Mouse (Mus musculus): ENCODE measurements around the gene Gramd1b. TPM values are rescaled to one million over a fixed set of nuclear protein-coding genes. Genes with fewer than 3 reads are reported as not detected.
A peak's percentile ranks its signal among the peaks of the same experiment; 100 is the strongest.
"Not testable (repeated sequence)": the region's sequence is repeated elsewhere in the genome, so short reads cannot be mapped to it uniquely, and the experiment has no call there.

Gene Gramd1b
- total RNA-seq, 2 experiments from 2014 or later = 15.9 to 30.2 TPM

- intact Hi-C loops (cut with DNase I; ENCODE audit: low total_unique reads) = no loop called here
- DNase-seq = no peak
Observed at GRCm38 (mm10) chr9:40522156-40522555, 9.0 kb downstream of the Gramd1b start.

DNA sequence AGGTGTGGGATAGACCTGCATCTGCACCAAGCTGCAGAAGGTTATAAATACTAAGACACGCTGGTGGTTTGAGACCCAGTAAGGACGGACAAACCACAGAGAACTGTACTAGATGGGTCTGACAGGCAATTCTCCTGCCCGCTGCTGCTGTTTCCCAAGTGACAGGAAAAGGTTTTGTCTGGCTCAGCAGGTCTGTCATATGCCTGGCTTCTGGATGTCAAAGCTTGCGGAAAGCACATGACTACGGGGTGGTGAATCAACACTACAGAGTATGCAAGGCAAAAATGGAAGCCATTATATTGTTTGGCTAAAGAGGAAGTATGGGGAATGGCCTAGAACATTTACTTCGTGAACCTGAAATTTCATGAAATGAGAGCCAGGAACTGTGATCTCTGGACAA lies 10.1 kb downstream of the Gramd1b start:
- no peak for DNase-seq
- intact Hi-C loops (cut with DNase I; ENCODE audit: low total_unique reads) = no loop called here

DNA sequence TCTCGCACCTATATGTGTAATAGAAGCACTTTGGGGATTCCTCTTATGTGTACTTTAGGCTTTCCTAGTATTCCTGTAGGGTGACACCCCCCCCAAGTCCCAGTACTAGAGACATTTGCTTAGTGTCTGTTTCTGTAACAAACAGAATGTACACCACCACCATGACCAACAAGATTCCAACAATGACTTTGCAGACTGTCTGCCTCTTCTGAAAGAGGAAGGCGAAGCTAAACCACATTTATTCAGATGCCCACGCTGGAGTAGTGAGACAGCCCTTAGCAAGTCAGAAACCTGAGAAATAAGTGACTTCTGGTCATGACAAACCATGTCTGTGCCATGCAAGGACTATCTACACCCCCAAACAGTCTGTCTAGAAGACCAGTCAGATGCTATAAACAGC lies 11.9 kb downstream of the Gramd1b start:
- intact Hi-C loops (cut with DNase I; ENCODE audit: low total_unique reads) = no loop called here

GRCm38 (mm10) chr9:40511970-40512369 lies 19.2 kb downstream of the Gramd1b start:
- intact Hi-C loops (cut with DNase I; ENCODE audit: low total_unique reads) = no loop called here
- no peak for DNase-seq

More for the DNA sequence above, 11.9 kb downstream of the Gramd1b start:
- no peak for DNase-seq

- no peak for DNase-seq
- intact Hi-C loops (cut with DNase I; ENCODE audit: low total_unique reads) = no loop called here
Observed at GRCm38 (mm10) chr9:40509479-40509878, 21.7 kb downstream of the Gramd1b start.

GRCm38 (mm10) chr9:40506576-40506975 lies 24.6 kb downstream of the Gramd1b start:
- intact Hi-C loops (cut with DNase I; ENCODE audit: low total_unique reads) = no loop called here

GRCm38 (mm10) chr9:40505471-40506312 lies 25.5 kb downstream of the Gramd1b start:
- intact Hi-C loops (cut with DNase I; ENCODE audit: low total_unique reads) = no loop called here
- no peak for DNase-seq

More at GRCm38 (mm10) chr9:40506576-40506975, 24.6 kb downstream of the Gramd1b start:
- no peak for DNase-seq

DNA sequence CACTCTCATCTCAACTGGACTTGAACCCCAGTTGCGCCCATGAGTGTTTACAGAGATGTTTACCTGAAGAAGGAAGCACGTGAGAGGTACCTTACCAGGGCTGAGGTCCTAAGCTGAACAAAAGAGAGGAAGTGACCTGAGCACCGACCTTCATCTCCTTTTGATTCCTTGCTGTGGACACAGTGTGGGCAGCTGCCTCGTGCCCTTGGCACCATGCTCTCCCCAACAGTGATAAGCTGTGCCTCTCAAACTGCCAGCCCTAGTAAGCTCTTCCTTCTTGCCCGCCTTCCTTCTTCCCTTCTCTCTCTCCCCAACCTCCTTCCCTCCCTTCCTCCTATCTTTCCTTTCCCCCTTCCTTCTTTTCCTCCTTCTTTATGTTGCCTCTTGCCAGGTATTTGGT lies 26.3 kb downstream of the Gramd1b start:
- no peak for DNase-seq
- intact Hi-C loops (cut with DNase I; ENCODE audit: low total_unique reads) = no loop called here

DNA sequence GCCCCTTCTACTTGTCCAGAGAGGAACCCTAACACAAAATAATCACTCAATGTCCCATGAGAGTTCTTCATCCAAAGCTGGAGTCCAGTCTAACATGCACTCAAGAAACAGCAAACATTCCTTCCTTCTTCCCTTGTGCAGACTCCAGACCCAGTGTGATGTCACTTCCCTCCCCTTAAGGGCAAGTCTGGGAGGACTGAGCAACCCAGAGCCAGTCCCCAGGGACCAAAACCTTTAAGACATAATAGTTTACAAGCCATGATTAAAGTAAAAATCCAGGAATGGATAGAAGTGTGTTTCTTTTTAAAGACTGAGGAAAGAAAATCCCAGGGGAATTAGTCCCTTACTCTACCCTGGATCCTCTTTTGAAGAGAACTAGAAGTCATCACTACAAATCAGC lies 30.5 kb downstream of the Gramd1b start:
- intact Hi-C loops (cut with DNase I; ENCODE audit: low total_unique reads) = no loop called here

DNA sequence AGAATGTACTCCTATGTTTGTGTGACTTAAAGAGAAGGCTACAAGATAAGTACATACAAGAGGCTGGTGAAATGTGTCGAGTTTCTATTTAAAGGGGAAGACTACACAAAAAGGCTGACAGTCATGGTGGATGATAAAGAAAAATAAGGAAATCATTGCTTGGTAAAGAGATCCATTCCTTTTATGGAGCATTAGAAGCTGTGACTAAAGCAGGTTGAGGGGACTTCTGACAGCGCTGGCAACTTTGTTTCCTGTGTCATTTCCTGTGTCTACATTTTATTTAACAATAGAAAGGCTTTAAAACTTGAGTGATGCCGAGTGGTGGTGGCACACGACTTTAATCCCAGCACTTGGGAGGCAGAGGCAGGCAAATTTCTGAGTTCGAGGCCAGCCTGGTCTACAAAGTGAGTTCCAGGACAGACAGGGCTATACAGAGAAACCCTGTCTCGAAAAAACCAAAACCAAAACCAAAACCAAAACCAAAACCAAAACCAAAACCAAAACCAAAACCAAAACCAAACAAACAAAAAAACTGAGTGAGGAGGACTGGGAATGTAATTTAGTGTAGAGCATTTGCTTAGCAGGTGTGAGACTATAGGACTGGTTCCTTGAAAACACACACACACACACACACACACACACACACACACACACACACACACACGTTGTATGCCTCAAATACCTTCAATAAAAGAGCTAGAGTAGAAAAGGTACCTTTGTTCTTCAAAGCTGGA lies 48.7 kb downstream of the Gramd1b start:
- DNase-seq; intact Hi-C loops (cut with DNase I; ENCODE audit: low total_unique reads): not testable (repeated sequence)

More for the DNA sequence above, 30.5 kb downstream of the Gramd1b start:
- DNase-seq = no peak

GRCm38 (mm10) chr9:40481271-40481670 lies 49.9 kb downstream of the Gramd1b start:
- intact Hi-C loops (cut with DNase I; ENCODE audit: low total_unique reads) = no loop called here
- DNase-seq = no peak

DNA sequence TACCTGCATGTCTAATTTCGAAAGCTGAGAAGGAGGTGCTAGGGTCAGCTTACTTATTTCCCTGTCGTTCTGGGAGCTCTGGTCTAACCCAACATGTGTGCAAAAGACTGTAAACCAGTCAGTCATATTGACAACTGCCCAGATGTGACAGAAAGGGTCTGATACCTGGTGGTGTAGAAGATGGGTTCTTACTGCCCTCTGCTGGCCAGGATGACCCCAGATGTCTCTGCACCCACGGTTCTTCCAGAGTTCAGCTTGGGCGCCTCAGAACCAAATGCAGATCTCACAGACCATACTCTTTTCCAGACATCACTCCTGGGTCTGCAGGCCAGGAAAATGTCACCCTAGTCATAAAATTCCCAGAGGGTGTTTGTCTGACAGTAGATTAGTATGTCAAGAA lies 51.9 kb downstream of the Gramd1b start:
- peak; percentile 36 for DNase-seq
- intact Hi-C loops (cut with DNase I; ENCODE audit: low total_unique reads) = loop anchor here (5.0 to 10.0 kb wide), 3 partner anchors 62 to 145 kb away; no protein-coding TSS in a partner anchor

GRCm38 (mm10) chr9:40478146-40478900 lies 52.9 kb downstream of the Gramd1b start:
- intact Hi-C loops (cut with DNase I; ENCODE audit: low total_unique reads) = loop anchor here (5.0 to 10.0 kb wide), 3 partner anchors 61 to 144 kb away; no protein-coding TSS in a partner anchor
- no peak for DNase-seq

- no peak for DNase-seq
- intact Hi-C loops (cut with DNase I; ENCODE audit: low total_unique reads) = loop anchor here (5.0 to 10.0 kb wide), 3 partner anchors 60 to 143 kb away; no protein-coding TSS in a partner anchor
Observed at GRCm38 (mm10) chr9:40477611-40478010, 53.6 kb downstream of the Gramd1b start.

- intact Hi-C loops (cut with DNase I; ENCODE audit: low total_unique reads) = loop anchor here (5.0 to 10.0 kb wide), 3 partner anchors 59 to 141 kb away; no protein-coding TSS in a partner anchor
- no peak for DNase-seq
Observed at GRCm38 (mm10) chr9:40476098-40476497, 55.1 kb downstream of the Gramd1b start.

DNA sequence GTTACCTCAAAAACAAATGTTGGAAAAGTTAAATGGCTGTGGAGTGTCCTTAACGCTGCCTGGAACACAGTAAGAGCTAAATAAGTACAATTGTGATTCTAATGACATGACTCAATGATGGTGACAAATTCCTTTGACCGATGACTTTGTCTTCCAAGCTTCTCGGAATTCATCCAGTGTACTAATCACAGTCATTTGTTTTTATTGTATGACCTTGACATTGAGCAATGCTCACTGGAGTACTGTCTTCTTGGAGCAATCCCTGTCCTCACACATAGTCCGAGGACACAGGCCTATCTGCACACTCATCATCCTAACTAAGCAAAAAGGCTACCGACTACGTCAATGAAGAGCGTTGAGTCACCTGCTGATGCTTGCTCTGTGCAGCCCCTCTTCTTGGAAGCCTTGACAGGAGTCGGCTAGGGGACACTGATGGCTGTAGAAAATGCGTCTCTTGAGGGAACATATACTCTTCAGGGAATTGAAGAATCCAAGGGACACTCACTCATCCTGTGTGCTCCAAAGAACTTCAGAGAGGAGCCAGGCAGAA lies 58.1 kb downstream of the Gramd1b start:
- intact Hi-C loops (cut with DNase I; ENCODE audit: low total_unique reads) = loop anchor here (10.0 kb wide), 1 partner anchor 138 kb away; no protein-coding TSS in a partner anchor
- no peak for DNase-seq

DNA sequence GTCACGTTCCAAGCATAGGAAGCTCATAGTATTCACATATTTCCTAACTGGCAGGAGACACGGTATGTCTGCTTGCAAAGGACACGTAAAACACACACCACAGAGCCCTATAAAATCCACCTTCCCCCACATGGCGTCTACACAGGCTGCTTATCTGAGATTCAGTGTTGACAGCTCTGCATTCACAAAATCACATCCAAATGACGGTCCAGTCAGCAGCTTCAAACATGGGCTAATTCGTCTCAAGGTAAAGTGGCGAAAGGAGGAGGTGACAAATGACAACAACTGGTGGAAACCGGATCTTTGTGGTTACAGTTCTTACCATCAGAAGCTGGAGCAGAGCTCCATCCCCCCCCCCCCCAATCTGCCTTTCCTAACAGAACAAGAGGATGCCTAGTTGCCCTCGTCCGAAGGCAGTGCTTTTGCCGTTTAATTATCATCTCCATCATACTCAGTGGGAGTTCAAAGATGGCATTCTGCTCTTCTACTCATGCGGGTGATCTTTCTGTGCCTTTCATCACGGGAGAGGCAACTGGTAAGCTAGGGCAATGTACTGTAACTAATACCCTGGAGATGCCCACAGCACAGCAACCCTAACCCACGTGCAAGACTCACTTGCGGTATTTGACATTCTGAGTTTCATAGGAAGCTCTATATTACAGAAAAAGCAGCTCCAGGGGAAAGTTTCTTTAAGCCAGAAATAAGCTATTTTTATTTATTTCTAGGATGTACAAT lies 61.6 kb downstream of the Gramd1b start:
- DNase-seq = no peak
- intact Hi-C loops (cut with DNase I; ENCODE audit: low total_unique reads) = loop anchor here (10.0 kb wide), 1 partner anchor 135 kb away; no protein-coding TSS in a partner anchor

GRCm38 (mm10) chr9:40466782-40467181 lies 64.4 kb downstream of the Gramd1b start:
- intact Hi-C loops (cut with DNase I; ENCODE audit: low total_unique reads) = no loop called here

DNA sequence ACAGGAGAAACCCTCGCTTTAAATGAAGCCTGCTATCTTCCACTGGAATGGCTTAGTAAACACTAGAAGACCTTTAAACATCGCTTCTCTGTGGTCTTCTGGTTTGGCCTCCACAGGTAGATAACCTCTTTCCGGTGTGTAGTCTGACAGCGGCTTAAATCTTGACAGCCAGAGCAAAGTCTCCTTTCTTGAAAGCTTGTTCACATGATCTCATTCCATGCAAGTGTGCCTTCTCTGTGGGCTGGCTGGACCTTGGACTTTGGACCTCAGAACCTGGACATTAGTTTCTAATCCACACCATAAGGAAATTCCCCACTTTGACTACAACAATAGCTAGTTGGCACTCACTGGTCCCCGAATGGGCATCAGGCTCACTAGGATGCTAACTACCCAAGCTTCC lies 65.6 kb downstream of the Gramd1b start:
- intact Hi-C loops (cut with DNase I; ENCODE audit: low total_unique reads) = no loop called here
- no peak for DNase-seq

More at GRCm38 (mm10) chr9:40466782-40467181, 64.4 kb downstream of the Gramd1b start:
- no peak for DNase-seq

All from gastrocnemius, postnatal 14 days (tissue).